Mouse (Mus musculus) hindlimb bud, embryonic 11.5 days (tissue): ENCODE measurements around the gene Spef1.

Experiments used
- DNase-seq: peaks from one replicate; pipeline ENCODE4 v3.0.0-alpha.2; 2012; ENCODE audit warnings: low read depth, low spot score; ENCODE audit errors: extremely low spot score

The Spef1 gene

GRCm38 (mm10) chr2:131206778-131207177 lies 19.7 kb upstream of the Spef1 start, which contains the start of gene Ap5s1:
Gene Ap5s1 (plus strand): TSS chr2:131207078.
- DNase-seq, result no peak

GRCm38 (mm10) chr2:131205521-131206182 lies 18.6 kb upstream of the Spef1 start:
- DNase-seq, result no peak

- DNase-seq, result no peak
Measured at GRCm38 (mm10) chr2:131204410-131204981, 17.4 kb upstream of the Spef1 start.

- no peak for DNase-seq
Measured at GRCm38 (mm10) chr2:131203816-131204409, 16.8 kb upstream of the Spef1 start.

GRCm38 (mm10) chr2:131201262-131201661 lies 14.2 kb upstream of the Spef1 start:
- no peak for DNase-seq

- no peak for DNase-seq
Measured at GRCm38 (mm10) chr2:131200710-131201109, 13.6 kb upstream of the Spef1 start.

- no peak for DNase-seq
Measured at GRCm38 (mm10) chr2:131196606-131197316, 9.7 kb upstream of the Spef1 start.

GRCm38 (mm10) chr2:131191005-131191390 lies 3.9 kb upstream of the Spef1 start:
- no peak for DNase-seq

GRCm38 (mm10) chr2:131190344-131191004 lies 3.4 kb upstream of the Spef1 start:
- DNase-seq, result no peak

- DNase-seq, result no peak
Measured at GRCm38 (mm10) chr2:131189521-131190309, 2.6 kb upstream of the Spef1 start.

GRCm38 (mm10) chr2:131188311-131188710 lies 1.2 kb upstream of the Spef1 start:
- DNase-seq, result no peak

GRCm38 (mm10) chr2:131187602-131187922 lies 480 bp upstream of the Spef1 start:
- DNase-seq, result no peak

- no peak for DNase-seq
Measured at GRCm38 (mm10) chr2:131186343-131186742, 739 bp downstream of the Spef1 start.

- DNase-seq, result no peak
Measured at GRCm38 (mm10) chr2:131179990-131180587, 7.0 kb downstream of the Spef1 start, which contains the start of gene Cenpb. Gene Cenpb (minus strand): TSS chr2:131180067.

GRCm38 (mm10) chr2:131179246-131179886 lies 7.7 kb downstream of the Spef1 start:
- DNase-seq, result no peak

GRCm38 (mm10) chr2:131178828-131179245 lies 8.2 kb downstream of the Spef1 start:
- DNase-seq, result no peak

- DNase-seq, result no peak
Measured at GRCm38 (mm10) chr2:131177932-131178331, 9.2 kb downstream of the Spef1 start.

- no peak for DNase-seq
Measured at GRCm38 (mm10) chr2:131176491-131176890, 10.6 kb downstream of the Spef1 start.

- no peak for DNase-seq
Measured at GRCm38 (mm10) chr2:131175945-131176309, 11.2 kb downstream of the Spef1 start.
